Mouse (Mus musculus): ENCODE measurements around the gene Ldhc. TPM values are rescaled to one million over a fixed set of nuclear protein-coding genes. Genes with fewer than 3 reads are reported as not detected.
A peak's percentile ranks its signal among the peaks of the same experiment; 100 is the strongest.
"Not testable (repeated sequence)": the region's sequence is repeated elsewhere in the genome, so short reads cannot be mapped to it uniquely, and the experiment has no call there.

The Ldhc gene
- polyA plus RNA-seq, 1 experiment from 2014 or later, result not detected

- H3K4me2 ChIP-seq (replicated peaks), result no peak overlapping the region
- no peak overlapping the region for H3K27ac ChIP-seq (replicated peaks)
- no peaks in the 10 kb centered on the region for H3K9me3 ChIP-seq
- H3K9ac ChIP-seq (replicated peaks), result no peak overlapping the region
- no peaks in the 10 kb centered on the region for H3K27me3 ChIP-seq
- ATAC-seq (replicated peaks), result no peak
- no peaks in the 10 kb centered on the region for H3K4me1 ChIP-seq
- WGBS, result 87% methylated on average over 6 of the region's 6 CpGs
- H3K4me3 ChIP-seq, result no peak overlapping the region
- no peaks in the 10 kb centered on the region for H3K36me3 ChIP-seq
Observed at GRCm38 (mm10) chr7:46877255-46877654, 16.3 kb downstream of the Ldhc start.

GRCm38 (mm10) chr7:46879851-46880250 is 18.8 kb downstream of the Ldhc start:
- H3K4me1 ChIP-seq, result no peaks in the 10 kb centered on the region
- no peak overlapping the region for H3K27ac ChIP-seq (replicated peaks)
- H3K4me3 ChIP-seq, result no peak overlapping the region
- 96% methylated on average over 5 of the region's 5 CpGs for WGBS
- no peaks in the 10 kb centered on the region for H3K9me3 ChIP-seq
- no peak for ATAC-seq (replicated peaks)
- peaks cover 7% of the 10 kb centered on the region for H3K36me3 ChIP-seq
- no peaks in the 10 kb centered on the region for H3K27me3 ChIP-seq
- no peak overlapping the region for H3K4me2 ChIP-seq (replicated peaks)
- H3K9ac ChIP-seq (replicated peaks), result no peak overlapping the region

GRCm38 (mm10) chr7:46880992-46881391 is 20.0 kb downstream of the Ldhc start:
- Histone ChIP-seq H3K4me1 (no peaks in the 10 kb centered on the region), H3K27me3 (no peaks in the 10 kb centered on the region), H3K4me3 (no peak overlapping the region), H3K36me3 (peaks cover 16% of the 10 kb centered on the region), H3K4me2 (replicated peaks) (no peak overlapping the region), H3K27ac (replicated peaks) (no peak overlapping the region), H3K9ac (replicated peaks) (no peak overlapping the region), H3K9me3 (no peaks in the 10 kb centered on the region)
- 100% methylated on average over 2 of the region's 2 CpGs for WGBS
- no peak for ATAC-seq (replicated peaks)

GRCm38 (mm10) chr7:46881941-46882340 is 20.9 kb downstream of the Ldhc start:
- WGBS, result 78% methylated on average over 8 of the region's 8 CpGs
- ATAC-seq (replicated peaks), result not testable (repeated sequence)

GRCm38 (mm10) chr7:46883304-46883703 is 22.3 kb downstream of the Ldhc start:
- WGBS, result 78% methylated on average over 3 of the region's 3 CpGs
- H3K36me3 ChIP-seq, result peaks cover 39% of the 10 kb centered on the region
- no peak overlapping the region for H3K9ac ChIP-seq (replicated peaks)
- no peak for ATAC-seq (replicated peaks)
- no peaks in the 10 kb centered on the region for H3K9me3 ChIP-seq
- no peak overlapping the region for H3K4me3 ChIP-seq
- H3K27ac ChIP-seq (replicated peaks), result no peak overlapping the region
- H3K4me1 ChIP-seq, result no peaks in the 10 kb centered on the region
- H3K27me3 ChIP-seq, result no peaks in the 10 kb centered on the region
- H3K4me2 ChIP-seq (replicated peaks), result no peak overlapping the region

More at GRCm38 (mm10) chr7:46881941-46882340, 20.9 kb downstream of the Ldhc start:
- peaks cover 25% of the 10 kb centered on the region for H3K36me3 ChIP-seq
- H3K9ac ChIP-seq (replicated peaks); H3K4me2 ChIP-seq (replicated peaks); H3K27me3 ChIP-seq; H3K9me3 ChIP-seq; H3K4me1 ChIP-seq; H3K27ac ChIP-seq (replicated peaks); H3K4me3 ChIP-seq: not testable (repeated sequence)

GRCm38 (mm10) chr7:46895511-46895910 is 34.5 kb downstream of the Ldhc start:
- Histone ChIP-seq H3K4me3 (no peak overlapping the region), H3K4me2 (replicated peaks) (no peak overlapping the region), H3K27ac (replicated peaks) (no peak overlapping the region), H3K9ac (replicated peaks) (no peak overlapping the region), H3K36me3 (peaks cover 90% of the 10 kb centered on the region), H3K4me1 (no peaks in the 10 kb centered on the region), H3K9me3 (no peaks in the 10 kb centered on the region), H3K27me3 (no peaks in the 10 kb centered on the region)
- WGBS, result 96% methylated on average over 3 of the region's 3 CpGs
- ATAC-seq (replicated peaks), result no peak

- Histone ChIP-seq H3K4me3 (no peak overlapping the region), H3K9ac (replicated peaks) (no peak overlapping the region), H3K4me2 (replicated peaks) (no peak overlapping the region), H3K9me3 (no peaks in the 10 kb centered on the region), H3K27ac (replicated peaks) (no peak overlapping the region), H3K36me3 (peaks cover 90% of the 10 kb centered on the region), H3K4me1 (no peaks in the 10 kb centered on the region), H3K27me3 (no peaks in the 10 kb centered on the region)
- no peak for ATAC-seq (replicated peaks)
- 95% methylated on average over 3 of the region's 3 CpGs for WGBS
Observed at GRCm38 (mm10) chr7:46899343-46899742, 38.3 kb downstream of the Ldhc start.

- no peak overlapping the region for H3K9ac ChIP-seq (replicated peaks)
- H3K9me3 ChIP-seq, result no peaks in the 10 kb centered on the region
- no peak for ATAC-seq (replicated peaks)
- no peak overlapping the region for H3K27ac ChIP-seq (replicated peaks)
- H3K4me3 ChIP-seq, result no peak overlapping the region
- no peaks in the 10 kb centered on the region for H3K27me3 ChIP-seq
- WGBS, result 98% methylated on average over 3 of the region's 3 CpGs
- H3K36me3 ChIP-seq, result peaks cover 77% of the 10 kb centered on the region
- peaks cover 6% of the 10 kb centered on the region; the same call in 1 of the 2 replicates for H3K4me1 ChIP-seq
- no peak overlapping the region for H3K4me2 ChIP-seq (replicated peaks)
Observed at GRCm38 (mm10) chr7:46911250-46911649, 50.2 kb downstream of the Ldhc start.

- WGBS, result 90% methylated on average over 3 of the region's 3 CpGs
Observed at GRCm38 (mm10) chr7:46916376-46916775, 55.4 kb downstream of the Ldhc start.

GRCm38 (mm10) chr7:46918678-46919371 is 57.8 kb downstream of the Ldhc start:
- Histone ChIP-seq H3K9ac (replicated peaks) (peak overlapping the region; percentile 82), H3K27ac (replicated peaks) (peak overlapping the region; percentile 94), H3K4me1 (peaks cover 33% of the 10 kb centered on the region), H3K4me3 (peak overlapping the region; percentile 64), H3K36me3 (0 out of 2 replicates have a peak, but pooled peaks cover 5% of the 10 kb centered on the region), H3K4me2 (replicated peaks) (peak overlapping the region; percentile 69), H3K9me3 (no peaks in the 10 kb centered on the region), H3K27me3 (no peaks in the 10 kb centered on the region)
- 18% methylated on average over 13 of the region's 13 CpGs for WGBS
- no peak for ATAC-seq (replicated peaks)

More at GRCm38 (mm10) chr7:46916376-46916775, 55.4 kb downstream of the Ldhc start:
- Histone ChIP-seq H3K4me2 (replicated peaks) (no peak overlapping the region), H3K9ac (replicated peaks) (no peak overlapping the region), H3K27me3 (no peaks in the 10 kb centered on the region), H3K4me1 (peaks cover 33% of the 10 kb centered on the region), H3K36me3 (peaks cover 27% of the 10 kb centered on the region), H3K9me3 (no peaks in the 10 kb centered on the region), H3K4me3 (no peak overlapping the region), H3K27ac (replicated peaks) (no peak overlapping the region)
- ATAC-seq (replicated peaks), result no peak

GRCm38 (mm10) chr7:46919551-46920176 is 58.7 kb downstream of the Ldhc start, which contains the start of gene Tsg101:
Tsg101 (minus strand) TSS chr7:46919969.
- ATAC-seq (replicated peaks), result peak; percentile 96
- H3K9me3 ChIP-seq, result no peaks in the 10 kb centered on the region
- H3K9ac ChIP-seq (replicated peaks), result peak within 1 kb of the TSS; percentile 82
- peaks cover 33% of the 10 kb centered on the region for H3K4me1 ChIP-seq
- peak within 1 kb of the TSS; percentile 64 for H3K4me3 ChIP-seq
- H3K27me3 ChIP-seq, result no peaks in the 10 kb centered on the region
- 0 out of 2 replicates have a peak, but pooled peaks cover 5% of the 10 kb centered on the region for H3K36me3 ChIP-seq
- H3K4me2 ChIP-seq (replicated peaks), result peak within 1 kb of the TSS; percentile 69
- WGBS, result under 1% methylated on average over 75 of the region's 75 CpGs
- peak within 1 kb of the TSS; percentile 94 for H3K27ac ChIP-seq (replicated peaks)

- no peak overlapping the region for H3K4me2 ChIP-seq (replicated peaks)
- ATAC-seq (replicated peaks), result no peak
- no peaks in the 10 kb centered on the region for H3K9me3 ChIP-seq
- 78% methylated on average over 4 of the region's 4 CpGs for WGBS
- no peak overlapping the region for H3K9ac ChIP-seq (replicated peaks)
- no peak overlapping the region for H3K4me3 ChIP-seq
- H3K27ac ChIP-seq (replicated peaks), result no peak overlapping the region
- peaks cover 3% of the 10 kb centered on the region; the same call in 1 of the 2 replicates for H3K36me3 ChIP-seq
- H3K4me1 ChIP-seq, result peaks cover 25% of the 10 kb centered on the region
- H3K27me3 ChIP-seq, result no peaks in the 10 kb centered on the region
Observed at GRCm38 (mm10) chr7:46922075-46922474, 61.1 kb downstream of the Ldhc start.
